Mouse (Mus musculus): ENCODE measurements around the gene Gm7137.
"Not testable (repeated sequence)": the region's sequence is repeated elsewhere in the genome, so short reads cannot be mapped to it uniquely, and the experiment has no call there.

Gm7137 gene

DNA sequence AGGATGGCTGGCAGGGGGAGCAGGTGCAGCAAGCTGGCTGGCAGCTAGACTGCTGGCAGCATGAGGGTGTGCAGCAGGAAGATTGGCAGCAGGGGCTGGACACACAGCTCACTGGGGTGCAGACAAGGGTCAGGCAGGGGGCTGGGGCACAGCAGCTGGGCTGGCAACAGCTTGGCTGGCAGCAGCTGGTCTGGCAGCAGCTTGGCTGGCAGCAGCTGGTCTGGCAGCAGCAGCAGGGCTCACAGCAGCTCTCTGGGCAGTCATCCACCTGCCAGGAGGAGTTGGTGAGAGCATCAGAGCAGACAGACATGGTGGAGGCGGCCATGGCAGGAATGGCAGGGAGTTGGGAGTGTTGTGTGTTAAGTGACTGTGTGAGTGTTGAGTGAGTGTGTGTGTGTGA, at the start of gene Gm7137:
Gm7137 (minus strand) TSS at position 325 of the 400 bp plus-strand sequence.
- DNase-seq (ENCODE audit: low spot score), result not testable (repeated sequence)

- DNase-seq (ENCODE audit: low spot score), result no peak
Observed at GRCm38 (mm10) chr10:77835647-77836046, 47.6 kb upstream of the Gm7137 start, which contains the start of gene Krtap10-10. TSS of gene Krtap10-10 (plus strand) at chr10:77835947.

DNA sequence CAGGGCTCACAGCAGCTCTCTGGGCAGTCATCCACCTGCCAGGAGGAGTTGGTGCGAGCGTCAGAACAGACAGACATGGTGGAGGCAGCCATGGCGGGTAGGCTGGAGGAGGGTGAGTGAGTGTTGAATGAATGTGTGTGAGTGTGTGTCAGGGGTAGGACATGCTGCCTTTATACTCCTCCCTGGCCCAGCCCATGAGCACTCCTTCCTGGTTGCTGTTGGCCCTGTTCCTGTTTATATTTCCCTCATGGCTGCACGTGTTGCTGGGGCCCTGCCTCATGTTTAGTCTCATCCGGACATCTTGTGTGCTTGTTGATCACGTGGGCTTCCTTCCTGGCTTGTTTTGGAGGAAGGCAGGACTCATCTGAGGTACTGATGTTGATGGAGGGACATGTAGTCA, 39.0 kb upstream of the Gm7137 start, which contains the start of gene Krtap10-4:
Krtap10-4 (minus strand) TSS at position 145 of the 400 bp plus-strand sequence.
- DNase-seq (ENCODE audit: low spot score), result no peak

GRCm38 (mm10) chr10:77819203-77819602, 31.2 kb upstream of the Gm7137 start:
- DNase-seq (ENCODE audit: low spot score), result no peak

- no peak for DNase-seq (ENCODE audit: low spot score)
Observed at GRCm38 (mm10) chr10:77818523-77818922, 30.5 kb upstream of the Gm7137 start.

DNA sequence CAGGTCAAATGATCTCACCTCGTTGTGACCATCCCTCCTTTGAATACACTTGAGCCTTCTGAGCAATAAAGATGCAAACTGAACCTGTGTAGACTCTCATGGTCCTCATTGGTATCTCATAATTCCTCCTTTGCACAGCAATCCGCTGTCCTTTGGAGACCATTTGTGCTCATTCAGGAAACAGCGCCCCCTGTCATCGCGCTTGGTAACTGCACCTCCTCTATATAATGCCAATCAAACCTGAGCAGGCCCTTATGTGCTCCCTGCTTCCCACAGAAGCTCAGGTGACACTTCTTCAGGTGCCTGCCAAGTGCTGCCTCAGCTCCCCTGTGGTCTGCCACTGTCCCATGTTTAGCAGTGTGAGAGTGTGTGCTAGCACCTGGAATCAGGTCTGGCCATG, 27.5 kb upstream of the Gm7137 start:
- DNase-seq (ENCODE audit: low spot score), result no peak

DNA sequence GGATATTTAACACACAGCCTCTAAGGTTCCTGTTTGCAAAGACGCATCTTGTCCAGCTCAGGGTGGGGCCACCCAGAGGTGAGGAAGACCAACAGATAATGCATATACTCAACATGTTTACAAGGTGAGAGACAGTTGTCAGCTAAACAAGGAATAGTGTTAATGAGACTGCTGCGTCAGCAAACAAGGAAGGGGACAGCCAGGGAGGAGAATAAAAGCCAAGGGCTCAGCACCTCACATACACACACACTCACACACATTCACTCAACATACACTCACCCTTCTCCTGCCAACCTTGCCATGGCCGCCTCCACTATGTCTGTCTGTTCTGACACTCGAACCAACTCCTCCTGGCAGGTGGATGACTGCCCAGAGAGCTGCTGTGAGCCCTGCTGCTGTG, 26.4 kb upstream of the Gm7137 start, which contains the start of gene Gm2696:
Gm2696 (plus strand) TSS at position 301 of the 400 bp plus-strand sequence.
- DNase-seq (ENCODE audit: low spot score), result no peak

DNA sequence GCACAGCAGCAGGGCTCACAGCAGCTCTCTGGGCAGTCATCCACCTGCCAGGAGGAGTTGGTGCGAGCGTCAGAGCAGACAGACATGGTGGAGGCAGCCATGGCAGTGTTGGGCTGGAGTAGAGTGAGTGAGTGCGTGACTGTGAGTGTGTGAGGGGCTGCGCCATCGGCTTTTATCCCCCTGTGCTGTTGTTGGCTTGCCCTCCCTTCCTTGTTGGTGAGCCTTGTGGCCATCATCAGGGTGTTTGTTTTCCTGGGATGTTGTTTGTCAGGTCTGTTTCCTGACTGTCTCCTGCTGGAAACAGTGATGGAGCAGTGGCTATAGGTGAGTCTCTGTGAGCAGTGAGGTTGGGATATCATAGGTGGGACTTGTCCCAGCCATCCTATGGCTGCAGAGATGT, 23.7 kb upstream of the Gm7137 start, which contains the start of gene Gm9507:
Gm9507 (minus strand) TSS at position 101 of the 400 bp plus-strand sequence.
- no peak for DNase-seq (ENCODE audit: low spot score)

GRCm38 (mm10) chr10:77804095-77804494, 16.1 kb upstream of the Gm7137 start:
- no peak for DNase-seq (ENCODE audit: low spot score)

DNA sequence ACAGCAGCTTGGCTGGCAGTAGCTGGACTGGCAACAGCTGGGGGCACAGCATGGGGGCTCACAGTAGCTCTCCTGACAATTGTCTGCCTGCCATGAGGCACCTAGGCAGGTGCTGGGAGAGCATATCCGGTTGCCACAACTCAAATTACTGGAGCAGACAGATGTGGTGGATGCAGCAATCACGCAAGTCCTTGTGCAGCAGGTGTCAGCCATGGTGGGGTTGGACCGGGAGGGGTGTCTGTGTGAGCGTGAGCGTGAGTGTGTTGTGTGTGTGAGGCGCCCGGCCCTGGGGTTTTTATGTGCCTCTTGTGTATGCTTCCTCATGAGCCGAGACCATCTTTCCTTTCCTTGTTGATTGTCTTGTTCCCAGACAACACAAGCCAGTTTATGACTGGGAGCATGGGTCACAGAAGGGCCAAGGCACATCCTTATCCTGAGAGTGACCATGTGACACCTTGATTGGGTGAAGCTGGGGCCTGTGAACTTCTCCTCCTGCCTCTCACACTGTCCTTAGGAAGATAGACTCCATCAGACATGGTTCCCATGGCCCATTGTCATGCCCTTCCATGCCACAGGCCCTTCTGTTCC, 11.0 kb upstream of the Gm7137 start, which contains the start of gene Gm19668:
Gm19668 (minus strand) TSS at position 213 of the 588 bp plus-strand sequence.
- DNase-seq (ENCODE audit: low spot score), result no peak

- not testable (repeated sequence) for DNase-seq (ENCODE audit: low spot score)
Observed at GRCm38 (mm10) chr10:77798164-77798920, 10.3 kb upstream of the Gm7137 start.

GRCm38 (mm10) chr10:77797677-77798076, 9.7 kb upstream of the Gm7137 start:
- no peak for DNase-seq (ENCODE audit: low spot score)

DNA sequence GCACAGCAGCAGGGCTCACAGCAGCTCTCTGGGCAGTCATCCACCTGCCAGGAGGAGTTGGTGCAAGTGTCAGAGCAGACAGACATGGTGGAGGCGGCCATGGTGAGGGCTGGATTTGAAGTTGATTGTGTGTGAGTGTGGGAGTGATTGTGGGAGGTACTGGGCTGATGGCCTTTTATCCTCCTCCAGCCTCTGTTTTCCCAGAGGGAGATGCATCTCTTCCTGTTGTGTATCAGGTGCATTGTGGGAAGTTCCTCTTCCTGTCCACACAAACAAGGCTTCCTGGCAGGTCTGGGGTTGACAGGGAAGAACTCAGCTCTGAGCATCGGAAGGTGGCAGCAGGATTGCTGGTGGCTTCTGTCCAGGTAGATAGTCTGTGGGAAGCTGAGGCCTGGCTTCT, 7.0 kb upstream of the Gm7137 start, which contains the start of gene Gm9639:
Gm9639 (minus strand) TSS at position 101 of the 400 bp plus-strand sequence.
- no peak for DNase-seq (ENCODE audit: low spot score)

GRCm38 (mm10) chr10:77788621-77789020, 621 bp upstream of the Gm7137 start:
- DNase-seq (ENCODE audit: low spot score), result no peak

DNA sequence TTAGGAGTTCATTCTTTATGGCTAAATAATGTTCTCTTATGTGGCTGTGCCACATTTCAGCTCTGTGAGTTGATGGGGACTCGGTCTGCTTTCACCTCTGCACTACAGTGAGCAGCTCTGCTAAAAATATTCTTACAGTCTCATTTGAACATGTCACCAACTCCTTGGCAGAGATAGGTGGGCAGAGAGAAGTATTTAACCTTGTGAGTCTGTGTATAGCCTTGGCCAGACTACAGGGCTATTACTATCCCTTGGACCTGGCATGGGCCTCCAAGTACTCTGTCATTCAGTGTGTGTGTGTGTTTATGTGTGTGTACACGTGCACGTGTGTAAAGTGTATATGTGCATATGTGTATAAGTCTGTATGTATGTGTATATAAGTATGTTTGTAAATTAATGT, 4.6 kb downstream of the Gm7137 start:
- not testable (repeated sequence) for DNase-seq (ENCODE audit: low spot score)

DNA sequence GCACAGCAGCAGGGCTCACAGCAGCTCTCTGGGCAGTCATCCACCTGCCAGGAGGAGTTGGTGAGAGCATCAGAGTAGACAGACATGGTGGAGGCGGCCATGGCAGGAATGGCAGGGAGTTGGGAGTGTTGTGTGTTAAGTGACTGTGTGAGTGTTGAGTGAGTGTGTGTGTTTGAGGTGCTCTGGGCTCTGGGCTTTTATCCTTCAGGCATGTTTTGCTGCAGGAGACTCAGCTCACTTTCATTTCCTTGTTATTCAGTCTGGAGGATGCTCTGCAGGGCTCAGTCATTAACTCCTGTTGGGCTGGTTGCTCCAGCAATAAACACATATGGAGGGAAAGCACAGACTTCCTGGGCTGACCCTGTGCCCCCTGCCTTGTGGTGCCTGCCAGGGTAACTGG, 5.6 kb downstream of the Gm7137 start, which contains the start of gene Gm3250:
Gm3250 (minus strand) TSS at position 101 of the 400 bp plus-strand sequence.
- DNase-seq (ENCODE audit: low spot score), result not testable (repeated sequence)

GRCm38 (mm10) chr10:77776844-77777243, 11.2 kb downstream of the Gm7137 start, which contains the start of gene Gm7138:
TSS of gene Gm7138 (minus strand) at chr10:77776944.
- DNase-seq (ENCODE audit: low spot score), result not testable (repeated sequence)

- not testable (repeated sequence) for DNase-seq (ENCODE audit: low spot score)
Observed at GRCm38 (mm10) chr10:77772142-77772541, 15.9 kb downstream of the Gm7137 start.

DNA sequence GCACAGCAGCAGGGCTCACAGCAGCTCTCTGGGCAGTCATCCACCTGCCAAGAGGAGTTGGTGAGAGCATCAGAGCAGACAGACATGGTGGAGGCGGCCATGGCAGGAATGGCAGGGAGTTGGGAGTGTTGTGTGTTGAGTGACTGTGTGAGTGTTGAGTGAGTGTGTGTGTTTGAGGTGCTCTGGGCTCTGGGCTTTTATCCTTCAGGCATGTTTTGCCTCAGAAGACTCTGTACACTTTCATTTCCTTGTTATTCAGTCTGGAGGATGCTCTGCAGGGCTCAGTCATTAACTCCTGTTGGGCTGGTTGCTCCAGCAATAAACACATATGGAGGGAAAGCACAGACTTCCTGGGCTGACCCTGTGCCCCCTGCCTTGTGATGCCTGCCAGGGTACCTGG, 16.8 kb downstream of the Gm7137 start, which contains the start of gene Gm3238:
Gm3238 (minus strand) TSS at position 101 of the 400 bp plus-strand sequence.
- not testable (repeated sequence) for DNase-seq (ENCODE audit: low spot score)

DNA sequence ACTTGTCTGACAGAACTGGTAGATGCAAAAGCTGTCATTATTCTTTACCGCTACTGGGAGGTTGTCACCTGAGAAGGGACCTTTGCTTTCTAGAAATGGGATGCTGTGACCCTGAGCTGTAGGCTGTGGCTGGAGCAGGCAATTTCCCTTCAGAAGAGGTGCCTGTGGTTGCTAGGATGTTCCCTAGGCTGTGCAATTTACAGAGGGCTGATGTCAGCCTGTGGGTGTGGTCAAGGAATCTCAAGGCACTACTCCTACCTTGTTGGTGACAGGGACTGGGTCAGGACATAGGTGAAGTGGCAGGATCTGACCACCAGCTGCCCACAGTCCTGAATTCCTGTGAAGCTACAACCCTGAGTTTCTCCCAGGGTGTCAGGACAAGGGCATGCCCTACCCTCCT, 18.3 kb downstream of the Gm7137 start:
- DNase-seq (ENCODE audit: low spot score), result no peak

DNA sequence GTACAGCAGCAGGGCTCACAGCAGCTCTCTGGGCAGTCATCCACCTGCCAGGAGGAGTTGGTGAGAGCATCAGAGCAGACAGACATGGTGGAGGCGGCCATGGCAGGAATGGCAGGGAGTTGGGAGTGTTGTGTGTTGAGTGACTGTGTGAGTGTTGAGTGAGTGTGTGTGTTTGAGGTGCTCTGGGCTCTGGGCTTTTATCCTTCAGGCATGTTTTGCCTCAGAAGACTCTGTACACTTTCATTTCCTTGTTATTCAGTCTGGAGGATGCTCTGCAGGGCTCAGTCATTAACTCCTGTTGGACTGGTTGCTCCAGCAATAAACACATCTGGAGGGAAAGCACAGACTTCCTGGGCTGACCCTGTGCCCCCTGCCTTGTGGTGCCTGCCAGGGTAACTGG, 28.4 kb downstream of the Gm7137 start, which contains the start of gene Gm3233:
Gm3233 (minus strand) TSS at position 101 of the 400 bp plus-strand sequence.
- DNase-seq (ENCODE audit: low spot score), result not testable (repeated sequence)

DNA sequence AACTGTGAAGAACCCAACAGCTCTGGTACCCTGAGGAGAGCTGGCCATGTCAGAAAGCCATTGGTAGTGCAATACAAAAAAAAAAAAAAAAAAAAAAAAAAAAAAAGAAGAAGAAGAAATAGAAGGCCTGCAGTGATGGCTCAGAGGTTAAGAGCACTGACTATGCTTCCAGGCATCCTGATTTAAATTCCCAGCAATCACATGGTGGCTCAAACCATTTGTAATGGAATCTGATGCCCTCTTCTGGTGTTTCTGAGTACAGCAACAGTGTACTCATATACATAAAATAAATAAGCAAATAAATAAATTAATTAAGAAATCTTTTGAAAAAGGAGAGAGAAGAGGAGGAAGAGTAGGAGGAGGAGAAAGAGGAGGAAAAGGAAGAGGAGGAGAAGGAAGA, 34.6 kb downstream of the Gm7137 start:
- no peak for DNase-seq (ENCODE audit: low spot score)

All from layer of hippocampus, adult 11-12 months (tissue).